Mouse (Mus musculus) bone marrow, adult 2 months (tissue): ENCODE measurements around the gene Zfp974.
"Not testable (repeated sequence)": the region's sequence is repeated elsewhere in the genome, so short reads cannot be mapped to it uniquely, and the experiment has no call there.

Source experiments
- CTCF ChIP-seq: fragments of 200-500 bp; IDR thresholded peaks from 2 replicates; pipeline ENCODE4 v1.5.1; 2011; ENCODE audit warnings: low read length, control low read depth; ENCODE audit not compliant: control insufficient read depth, insufficient read depth
- POLR2A ChIP-seq: fragments of 200-500 bp; IDR thresholded peaks from 2 replicates; pipeline ENCODE4 v1.6.1; 2011; ENCODE audit warnings: low read depth, mild to moderate bottlenecking, control low read depth, low read length, borderline replicate concordance; ENCODE audit not compliant: control insufficient read depth

- TF ChIP-seq CTCF, POLR2A: not testable (repeated sequence)
Observed at GRCm38 (mm10) chr7:27910952-27911351, 18.3 kb downstream of the Zfp974 start.
